Mouse (Mus musculus): ENCODE results near the gene Tgfbr1.

GRCm38 (mm10) chr4:47315458-47315857 is 37.6 kb upstream of the Tgfbr1 start:
- TF ChIP-seq CTCF (IDR thresholded peaks at IDR 0.05; ENCODE audit: control insufficient read depth, insufficient read depth, insufficient read length) (no peak), MYOD1 (IDR thresholded peaks at IDR 0.05; ENCODE audit: control insufficient read depth, insufficient read length, low read depth) (no peak), USF1 (IDR thresholded peaks at IDR 0.05; ENCODE audit: low read depth) (no peak)
